Mouse (Mus musculus): ENCODE measurements at regions not wholly inside any gene's neighbourhood (a gene's known extent, or its start where the extent isn't known, plus 50 kb on each side); places are given as distances from the start of the nearest gene placed in this dataset.
A peak's percentile ranks its signal among the peaks of the same experiment; 100 is the strongest.

DNA sequence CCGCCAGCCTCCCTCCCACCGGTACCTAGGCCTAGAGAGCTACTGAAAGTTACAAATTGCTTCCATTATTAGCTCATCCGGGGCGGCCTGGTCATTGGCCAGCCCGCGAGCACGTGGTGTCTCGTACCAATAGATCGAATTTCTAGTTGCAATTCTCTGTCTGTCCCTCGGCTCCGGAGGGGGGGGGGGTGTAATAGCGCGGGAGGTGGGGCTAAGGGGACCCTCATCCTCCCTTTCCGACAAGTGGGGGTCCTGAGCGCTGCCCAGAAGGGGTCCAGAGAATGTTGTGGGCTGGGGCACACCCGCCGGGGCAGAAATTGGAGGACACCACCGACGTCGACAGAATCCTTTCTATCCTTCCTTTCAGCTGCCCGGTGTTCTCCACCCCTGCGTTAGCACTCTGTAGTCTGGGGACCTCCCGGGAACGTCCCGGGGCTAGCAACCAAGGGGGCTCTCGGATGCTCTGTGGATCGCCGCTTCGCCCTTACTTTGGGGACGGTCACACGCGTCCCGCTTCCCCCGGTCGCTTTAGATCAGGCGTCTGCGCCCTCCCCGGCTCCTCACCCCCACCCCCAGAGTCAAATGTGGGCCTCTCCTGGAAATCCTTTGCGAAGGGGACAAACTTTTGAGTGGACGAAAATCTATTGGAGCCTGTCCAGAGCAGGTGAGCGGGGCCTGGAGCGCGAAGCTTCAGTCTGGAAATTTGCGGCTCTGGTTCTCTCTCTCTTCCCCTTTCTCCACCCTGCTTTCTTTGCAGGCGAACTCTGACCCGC lies 64.6 kb downstream of the Smug1 start:
- Histone ChIP-seq H3K4me3 (ENCODE audit: low read depth, low read length) (peak overlapping the region; percentile 46), H3K27ac (ENCODE audit: low read depth, low read length) (no peak overlapping the region), H3K27me3 (ENCODE audit: control insufficient read depth, insufficient read depth, low read length) (peaks cover 42% of the 10 kb centered on the region), H3K9me3 (ENCODE audit: control insufficient read depth, low read length) (no peaks in the 10 kb centered on the region), H3K4me1 (ENCODE audit: control insufficient read depth, insufficient read depth, low read length) (peaks cover 22% of the 10 kb centered on the region), H3K36me3 (ENCODE audit: control insufficient read depth, insufficient read depth, low read length) (no peaks in the 10 kb centered on the region; the same call in 1 of the 2 replicates), H3K9ac (ENCODE audit: low read length) (peak overlapping the region; percentile 60), H3K4me2 (peak overlapping the region; percentile 79)
- WGBS = 1% methylated on average over 46 of the region's 46 CpGs
- peak; percentile 75 for ATAC-seq (ENCODE audit: low FRiP score)
- peak; percentile 95 for DNase-seq (ENCODE audit: low spot score, missing footprints)

DNA sequence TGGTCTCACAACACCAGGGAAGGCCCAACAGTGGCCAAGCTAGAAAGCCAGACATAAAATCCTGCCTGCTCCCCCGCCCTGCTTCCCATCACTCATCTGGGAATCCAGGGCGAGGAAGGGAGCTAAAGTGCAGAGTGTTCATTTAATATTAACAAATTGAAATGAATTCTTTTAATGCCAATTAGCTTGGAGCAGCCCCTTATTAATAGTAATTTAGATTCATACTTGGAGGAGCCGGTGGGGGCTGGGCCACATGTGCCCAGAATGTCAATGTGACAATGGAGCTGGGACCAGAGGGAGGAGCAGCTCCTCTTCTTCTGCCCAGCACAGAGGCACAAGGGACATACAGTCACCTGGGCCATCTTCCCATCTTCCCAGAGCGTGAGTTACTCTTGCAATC lies 66.8 kb downstream of the Smug1 start:
- no peaks in the 10 kb centered on the region; the same call in 1 of the 2 replicates for H3K36me3 ChIP-seq (ENCODE audit: control insufficient read depth, insufficient read depth, low read length)
- no peak overlapping the region for H3K4me3 ChIP-seq (ENCODE audit: low read depth, low read length)
- 49% methylated on average over 4 of the region's 4 CpGs for WGBS
- DNase-seq (ENCODE audit: low spot score, missing footprints) = no peak
- no peak for ATAC-seq (ENCODE audit: low FRiP score)
- peaks cover 9% of the 10 kb centered on the region; the same call in 1 of the 2 replicates for H3K4me1 ChIP-seq (ENCODE audit: control insufficient read depth, insufficient read depth, low read length)
- H3K27me3 ChIP-seq (ENCODE audit: control insufficient read depth, insufficient read depth, low read length) = peaks cover 38% of the 10 kb centered on the region
- H3K9ac ChIP-seq (ENCODE audit: low read length) = no peak overlapping the region
- H3K4me2 ChIP-seq = no peak overlapping the region
- H3K9me3 ChIP-seq (ENCODE audit: control insufficient read depth, low read length) = no peaks in the 10 kb centered on the region
- H3K27ac ChIP-seq (ENCODE audit: low read depth, low read length) = no peak overlapping the region

DNA sequence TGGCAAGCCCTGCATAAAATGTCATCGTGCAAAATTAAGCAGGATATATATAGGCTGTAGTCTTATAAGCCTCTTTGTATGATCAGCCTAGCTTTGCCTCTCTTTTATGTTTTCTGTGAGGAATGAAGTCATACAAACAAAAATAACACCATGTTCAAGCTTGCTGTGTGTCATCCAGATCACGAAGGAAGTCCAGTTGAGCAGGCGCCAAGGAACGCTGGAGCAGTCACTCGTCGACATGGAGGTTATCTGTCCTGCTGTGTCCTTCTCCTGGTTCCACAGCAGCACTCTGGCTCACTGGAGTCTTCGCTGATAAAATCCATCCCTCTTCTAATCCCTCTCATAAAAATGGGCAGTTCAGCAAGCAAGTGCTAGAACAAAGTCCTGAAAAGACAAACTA lies 72.4 kb downstream of the Smug1 start:
- ATAC-seq (ENCODE audit: low FRiP score) (no peak), DNase-seq (ENCODE audit: low spot score, missing footprints) (no peak)
- H3K27ac ChIP-seq (ENCODE audit: low read depth, low read length) = no peak overlapping the region
- no peaks in the 10 kb centered on the region for H3K9me3 ChIP-seq (ENCODE audit: control insufficient read depth, low read length)
- H3K4me2 ChIP-seq = no peak overlapping the region
- H3K36me3 ChIP-seq (ENCODE audit: control insufficient read depth, insufficient read depth, low read length) = no peaks in the 10 kb centered on the region; the same call in 1 of the 2 replicates
- no peaks in the 10 kb centered on the region for H3K4me1 ChIP-seq (ENCODE audit: control insufficient read depth, insufficient read depth, low read length)
- H3K9ac ChIP-seq (ENCODE audit: low read length) = no peak overlapping the region
- no peak overlapping the region for H3K4me3 ChIP-seq (ENCODE audit: low read depth, low read length)
- H3K27me3 ChIP-seq (ENCODE audit: control insufficient read depth, insufficient read depth, low read length) = peaks cover 13% of the 10 kb centered on the region
- 74% methylated on average over 7 of the region's 7 CpGs for WGBS

DNA sequence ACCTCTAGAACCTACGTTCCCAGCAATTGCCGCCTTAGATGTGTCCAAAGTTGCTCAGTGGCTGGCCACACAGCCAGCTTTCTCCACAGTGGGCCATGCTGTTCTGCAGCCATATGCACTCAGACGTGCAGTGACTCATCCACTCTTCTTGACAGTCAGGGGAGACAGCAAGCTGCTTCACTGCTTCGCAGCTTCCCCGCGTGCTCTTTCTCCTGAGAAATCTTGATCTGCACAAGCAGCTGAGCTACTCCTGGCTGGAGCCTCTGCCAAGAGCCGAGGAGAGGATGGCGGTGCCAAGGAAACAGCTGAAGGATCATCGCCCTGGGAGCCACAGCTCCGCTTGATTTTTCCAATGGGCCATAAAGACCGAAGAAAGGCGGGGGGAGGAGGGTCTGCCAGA lies 73.2 kb downstream of the Smug1 start:
- Histone ChIP-seq H3K4me1 (ENCODE audit: control insufficient read depth, insufficient read depth, low read length) (no peaks in the 10 kb centered on the region), H3K36me3 (ENCODE audit: control insufficient read depth, insufficient read depth, low read length) (no peaks in the 10 kb centered on the region), H3K9ac (ENCODE audit: low read length) (no peak overlapping the region), H3K27ac (ENCODE audit: low read depth, low read length) (no peak overlapping the region), H3K4me2 (no peak overlapping the region), H3K27me3 (ENCODE audit: control insufficient read depth, insufficient read depth, low read length) (peaks cover 18% of the 10 kb centered on the region), H3K4me3 (ENCODE audit: low read depth, low read length) (no peak overlapping the region), H3K9me3 (ENCODE audit: control insufficient read depth, low read length) (no peaks in the 10 kb centered on the region)
- no peak for DNase-seq (ENCODE audit: low spot score, missing footprints)
- 77% methylated on average over 12 of the region's 12 CpGs for WGBS
- ATAC-seq (ENCODE audit: low FRiP score) = no peak

DNA sequence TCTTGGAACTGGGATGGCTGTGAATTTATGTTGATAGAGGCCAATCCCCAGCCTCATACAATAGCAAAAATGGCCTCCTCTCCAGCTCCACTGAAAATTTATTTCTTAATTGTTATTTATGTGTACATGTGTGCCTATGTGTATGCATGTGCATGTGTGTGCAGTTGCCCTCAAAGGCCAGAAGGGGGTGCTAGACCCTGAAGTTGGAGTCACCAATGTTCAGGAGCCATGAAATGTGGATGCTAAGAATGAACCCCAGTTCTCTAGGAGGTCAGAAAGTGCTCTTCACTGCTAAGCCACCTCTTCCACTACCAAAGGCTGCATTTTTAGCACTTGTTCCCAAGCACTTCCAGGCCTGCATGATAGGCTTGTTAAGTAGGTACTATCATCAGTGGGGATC lies 73.8 kb downstream of the Hoxc4 start:
- no peaks in the 10 kb centered on the region for H3K9me3 ChIP-seq (ENCODE audit: control insufficient read depth, low read length)
- H3K4me3 ChIP-seq (ENCODE audit: low read depth, low read length) = no peak overlapping the region
- no peak for ATAC-seq (ENCODE audit: low FRiP score)
- no peaks in the 10 kb centered on the region for H3K4me1 ChIP-seq (ENCODE audit: control insufficient read depth, insufficient read depth, low read length)
- no peak for DNase-seq (ENCODE audit: low spot score, missing footprints)
- H3K9ac ChIP-seq (ENCODE audit: low read length) = no peak overlapping the region
- H3K27ac ChIP-seq (ENCODE audit: low read depth, low read length) = no peak overlapping the region
- H3K36me3 ChIP-seq (ENCODE audit: control insufficient read depth, insufficient read depth, low read length) = no peaks in the 10 kb centered on the region
- H3K27me3 ChIP-seq (ENCODE audit: control insufficient read depth, insufficient read depth, low read length) = peaks cover 30% of the 10 kb centered on the region
- H3K4me2 ChIP-seq = no peak overlapping the region

DNA sequence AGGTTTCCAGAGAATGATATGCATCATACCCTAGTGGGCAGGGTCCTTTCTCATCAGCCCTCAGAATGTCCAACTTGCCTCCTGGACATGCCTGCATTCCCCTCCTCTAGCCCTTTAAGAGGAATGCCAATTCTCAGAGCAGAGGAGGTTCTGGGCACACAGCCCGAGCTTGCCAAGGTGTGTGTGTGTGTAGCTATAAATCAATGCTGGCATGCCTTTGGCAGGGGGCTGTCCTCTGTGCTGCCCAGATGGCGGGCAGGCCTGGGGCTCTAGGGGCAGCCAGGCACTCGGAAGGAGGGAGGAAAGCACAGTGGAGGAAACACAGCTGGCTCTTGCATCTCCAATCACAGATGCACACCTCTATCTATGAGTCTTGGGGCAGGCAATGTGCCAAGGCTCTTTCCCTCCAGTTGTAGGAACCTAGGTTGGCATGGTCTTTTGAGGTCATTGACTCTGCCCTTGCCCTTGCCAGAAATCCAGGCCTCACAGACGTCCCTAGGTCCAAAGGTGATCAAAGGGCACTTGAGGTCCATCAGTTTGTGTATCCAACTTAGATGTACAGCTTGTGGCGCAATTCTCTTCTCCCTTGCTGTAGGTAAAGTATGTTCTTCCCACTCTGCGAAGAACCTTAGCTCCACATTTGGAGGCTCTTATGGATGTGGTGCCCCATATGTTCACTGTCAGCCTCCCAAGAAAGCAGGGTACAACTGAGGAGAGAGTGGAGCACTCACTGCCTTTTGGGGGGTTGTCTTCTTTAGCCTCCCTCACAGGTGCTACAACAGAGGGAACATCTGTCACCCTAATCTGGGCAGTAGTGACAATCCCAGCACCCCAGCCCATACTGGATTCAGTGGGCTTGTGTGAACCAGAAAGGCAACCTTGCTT lies 71.8 kb downstream of the Hoxc4 start:
- Histone ChIP-seq H3K9me3 (ENCODE audit: control insufficient read depth, low read length) (no peaks in the 10 kb centered on the region), H3K9ac (ENCODE audit: low read length) (no peak overlapping the region), H3K4me1 (ENCODE audit: control insufficient read depth, insufficient read depth, low read length) (peaks cover 7% of the 10 kb centered on the region), H3K4me3 (ENCODE audit: low read depth, low read length) (no peak overlapping the region), H3K27ac (ENCODE audit: low read depth, low read length) (no peak overlapping the region), H3K4me2 (no peak overlapping the region), H3K27me3 (ENCODE audit: control insufficient read depth, insufficient read depth, low read length) (peaks cover 49% of the 10 kb centered on the region), H3K36me3 (ENCODE audit: control insufficient read depth, insufficient read depth, low read length) (no peaks in the 10 kb centered on the region)
- DNase-seq (ENCODE audit: low spot score, missing footprints) = no peak
- no peak for ATAC-seq (ENCODE audit: low FRiP score)
- WGBS = 65% methylated on average over 6 of the region's 6 CpGs

DNA sequence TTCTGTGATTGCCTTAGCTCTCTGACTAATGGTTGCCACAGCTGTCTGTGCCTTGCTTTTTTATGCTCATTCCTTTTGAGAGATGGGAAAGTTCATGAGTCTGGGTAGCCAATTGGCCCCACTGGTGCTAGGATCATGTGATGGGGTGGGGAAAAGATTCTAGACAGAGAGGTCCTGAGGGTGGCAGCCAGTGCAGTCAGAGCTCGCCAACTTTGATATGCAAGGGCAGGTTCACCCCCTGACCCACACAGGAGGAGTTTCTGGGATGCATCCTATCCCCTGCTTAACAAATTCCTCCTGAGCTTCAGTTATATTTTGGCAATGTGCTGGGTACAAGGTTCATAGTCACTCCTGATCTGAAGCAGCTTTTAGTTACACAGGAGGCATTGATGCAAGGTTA lies 71.1 kb downstream of the Hoxc4 start:
- Histone ChIP-seq H3K9ac (ENCODE audit: low read length) (no peak overlapping the region), H3K4me2 (no peak overlapping the region), H3K27ac (ENCODE audit: low read depth, low read length) (no peak overlapping the region), H3K4me3 (ENCODE audit: low read depth, low read length) (no peak overlapping the region), H3K4me1 (ENCODE audit: control insufficient read depth, insufficient read depth, low read length) (peaks cover 7% of the 10 kb centered on the region), H3K36me3 (ENCODE audit: control insufficient read depth, insufficient read depth, low read length) (no peaks in the 10 kb centered on the region), H3K9me3 (ENCODE audit: control insufficient read depth, low read length) (no peaks in the 10 kb centered on the region), H3K27me3 (ENCODE audit: control insufficient read depth, insufficient read depth, low read length) (peaks cover 56% of the 10 kb centered on the region)
- 52% methylated on average over 1 of the region's 1 CpGs for WGBS
- no peak for ATAC-seq (ENCODE audit: low FRiP score)
- DNase-seq (ENCODE audit: low spot score, missing footprints) = no peak

DNA sequence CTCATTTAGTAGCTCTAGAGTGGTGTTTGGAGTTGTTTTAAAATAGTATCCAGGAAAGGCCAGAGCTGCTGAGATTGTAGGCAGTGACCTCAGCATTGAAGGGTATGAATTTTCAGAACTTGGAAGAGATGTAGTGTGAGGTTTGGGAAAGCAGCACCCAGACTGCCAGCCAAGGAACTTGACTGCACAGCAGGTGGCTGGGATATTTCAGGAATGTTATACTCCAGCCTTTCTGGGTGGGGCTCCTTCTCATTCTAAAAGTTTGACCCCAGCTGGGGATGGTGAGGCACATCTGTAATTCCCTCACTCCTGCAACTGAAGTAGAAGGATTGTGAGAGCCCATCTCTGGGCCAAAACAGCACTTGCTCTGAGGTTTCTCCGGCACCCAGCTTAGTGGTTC lies 70.7 kb downstream of the Hoxc4 start:
- H3K27me3 ChIP-seq (ENCODE audit: control insufficient read depth, insufficient read depth, low read length) = peaks cover 60% of the 10 kb centered on the region
- peaks cover 7% of the 10 kb centered on the region for H3K4me1 ChIP-seq (ENCODE audit: control insufficient read depth, insufficient read depth, low read length)
- no peaks in the 10 kb centered on the region for H3K36me3 ChIP-seq (ENCODE audit: control insufficient read depth, insufficient read depth, low read length)
- DNase-seq (ENCODE audit: low spot score, missing footprints) (no peak), ATAC-seq (ENCODE audit: low FRiP score) (no peak)
- H3K4me3 ChIP-seq (ENCODE audit: low read depth, low read length) = no peak overlapping the region
- H3K9ac ChIP-seq (ENCODE audit: low read length) = no peak overlapping the region
- H3K9me3 ChIP-seq (ENCODE audit: control insufficient read depth, low read length) = no peaks in the 10 kb centered on the region
- H3K27ac ChIP-seq (ENCODE audit: low read depth, low read length) = no peak overlapping the region
- WGBS = 62% methylated on average over 1 of the region's 1 CpGs
- no peak overlapping the region for H3K4me2 ChIP-seq

DNA sequence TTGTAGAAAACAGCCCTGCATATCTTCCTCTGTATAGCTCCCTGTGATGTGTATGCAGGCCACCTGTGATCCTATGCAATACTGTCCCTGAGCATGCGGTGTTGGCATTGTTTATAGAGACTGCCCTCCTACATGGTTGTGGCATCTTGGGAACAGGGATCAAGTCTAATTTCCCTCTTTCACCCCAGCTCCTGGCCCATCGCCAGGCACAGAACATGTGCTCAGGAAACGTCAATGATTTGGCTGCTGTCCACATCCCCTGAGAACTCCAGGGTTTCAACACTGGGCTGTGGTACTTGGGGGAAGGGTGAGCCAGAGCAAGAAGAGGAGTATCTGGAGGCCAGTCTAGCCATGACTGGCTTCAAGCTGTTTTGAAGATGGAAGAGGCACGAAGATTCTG lies 68.5 kb downstream of the Hoxc4 start:
- ATAC-seq (ENCODE audit: low FRiP score) = no peak

More for the DNA sequence above, 68.5 kb downstream of the Hoxc4 start:
- Histone ChIP-seq H3K27me3 (ENCODE audit: control insufficient read depth, insufficient read depth, low read length) (peaks cover 77% of the 10 kb centered on the region), H3K4me2 (no peak overlapping the region), H3K9me3 (ENCODE audit: control insufficient read depth, low read length) (no peaks in the 10 kb centered on the region), H3K36me3 (ENCODE audit: control insufficient read depth, insufficient read depth, low read length) (no peaks in the 10 kb centered on the region), H3K27ac (ENCODE audit: low read depth, low read length) (no peak overlapping the region), H3K4me1 (ENCODE audit: control insufficient read depth, insufficient read depth, low read length) (peaks cover 7% of the 10 kb centered on the region), H3K4me3 (ENCODE audit: low read depth, low read length) (no peak overlapping the region), H3K9ac (ENCODE audit: low read length) (no peak overlapping the region)
- WGBS = 26% methylated on average over 4 of the region's 4 CpGs
- no peak for DNase-seq (ENCODE audit: low spot score, missing footprints)
